21 mouse cellular contexts compared by ENCODE assay signal in genomic region chr4:97419845-97420244, GRCm38 (mm10).
DNase-seq lines count a peak whose midpoint lies in the region; ATAC-seq lines count a peak whose summit lies in the region.
"Had no signal": no experiment of that assay in that cellular context is flagged by ENCODE, and none has a peak within 500 bp of the region (broad histone marks: within the 10 kb centered on the region; RNA-seq: fewer than 3 reads in every experiment).

No protein-coding gene starts in this region.

- no peak overlapping the region for H3K9ac ChIP-seq in hindbrain, embryonic 15.5 days
- H3K9ac ChIP-seq in hindbrain, embryonic 14.5 days = no peak overlapping the region
- H3K9ac ChIP-seq in midbrain, embryonic 16.5 days (ENCODE audit: low read depth, low read length) = no peak overlapping the region

- H3K36me3 ChIP-seq in hindbrain, embryonic 15.5 days = no peaks in the 10 kb centered on the region
- no peaks in the 10 kb centered on the region for H3K36me3 ChIP-seq in hindbrain, embryonic 14.5 days (replicated peaks; ENCODE audit: control insufficient read depth, insufficient read depth)
- no peaks in the 10 kb centered on the region for H3K36me3 ChIP-seq in midbrain, embryonic 16.5 days (ENCODE audit: control insufficient read depth, insufficient read depth, low read length)
- H3K36me3 ChIP-seq: G1E had no signal

- H3K4me3 ChIP-seq in hindbrain, embryonic 15.5 days = no peak overlapping the region
- H3K4me3 ChIP-seq in hindbrain, embryonic 14.5 days (replicated peaks; ENCODE audit: low read length) = no peak overlapping the region
- H3K4me3 ChIP-seq in midbrain, embryonic 16.5 days (ENCODE audit: low read depth, low read length) = no peak overlapping the region

- H3K27me3 ChIP-seq in hindbrain, embryonic 15.5 days = no peaks in the 10 kb centered on the region
- H3K27me3 ChIP-seq in hindbrain, embryonic 14.5 days (ENCODE audit: control insufficient read depth, insufficient read depth, low read length) = no peaks in the 10 kb centered on the region
- H3K27me3 ChIP-seq in midbrain, embryonic 16.5 days (ENCODE audit: control insufficient read depth, insufficient read depth, low read depth, low read length) = no peaks in the 10 kb centered on the region
- H3K27me3 ChIP-seq: CH12.LX, Patski had no signal

- no peak overlapping the region for H3K4me2 ChIP-seq in hindbrain, embryonic 15.5 days
- H3K4me2 ChIP-seq in hindbrain, embryonic 14.5 days (replicated peaks) = no peak overlapping the region
- no peak overlapping the region for H3K4me2 ChIP-seq in midbrain, embryonic 16.5 days (ENCODE audit: low read length)

- H3K9me3 ChIP-seq in hindbrain, embryonic 15.5 days = no peaks in the 10 kb centered on the region
- H3K9me3 ChIP-seq in hindbrain, embryonic 14.5 days (ENCODE audit: control insufficient read depth, low read length) = no peaks in the 10 kb centered on the region
- H3K9me3 ChIP-seq in midbrain, embryonic 16.5 days (replicated peaks; ENCODE audit: control insufficient read depth, low read length, poor library complexity, severe bottlenecking) = no peaks in the 10 kb centered on the region

- H3K4me1 ChIP-seq in hindbrain, embryonic 15.5 days (replicated peaks) = no peaks in the 10 kb centered on the region
- H3K4me1 ChIP-seq in hindbrain, embryonic 14.5 days (replicated peaks; ENCODE audit: control insufficient read depth, insufficient read depth, low read length) = peaks cover 7% of the 10 kb centered on the region; the same call in 1 of the 2 replicates
- no peaks in the 10 kb centered on the region for H3K4me1 ChIP-seq in midbrain, embryonic 16.5 days (ENCODE audit: control insufficient read depth, insufficient read depth, low read length)

- ATAC-seq in hindbrain, embryonic 15.5 days (ENCODE audit: low FRiP score, low read depth) = no peak
- ATAC-seq in hindbrain, embryonic 14.5 days (ENCODE audit: low FRiP score) = no peak
- ATAC-seq in common myeloid progenitor, adult 5-6 weeks (replicated peaks; ENCODE audit: low read depth, poor library complexity, severe bottlenecking) = peak; percentile 74
- ATAC-seq in megakaryocyte progenitor cell, adult 5-6 weeks (replicated peaks; ENCODE audit: poor library complexity) = peak; percentile 56
- no peak for ATAC-seq in midbrain, embryonic 16.5 days
- ATAC-seq: activated CD4-positive, CD25-positive, alpha-beta regulatory T cell, adult 4 months; CD4-positive, CD25-positive, alpha-beta regulatory T cell, adult 4 months; Patski had no signal

- H3K27ac ChIP-seq in hindbrain, embryonic 15.5 days (replicated peaks) = 0 out of 2 replicates have a peak overlapping the region, but pooled peaks have one; percentile 25
- no peak overlapping the region for H3K27ac ChIP-seq in hindbrain, embryonic 14.5 days
- H3K27ac ChIP-seq in midbrain, embryonic 16.5 days (ENCODE audit: low read length) = no peak overlapping the region

- DNase-seq in hindbrain, embryonic 14.5 days (ENCODE audit: low spot score) = no peak
- no peak for DNase-seq in cerebellum, adult 11-12 months
- DNase-seq: adrenal gland, adult 2 months; adrenal gland, adult 8-10 months; adrenal gland, postnatal 10 days; adrenal gland, postnatal 14 days; adrenal gland, postnatal 25 days; adrenal gland, postnatal 36 days; B cell, adult 2 months; cerebellum, adult 11 months; cerebellum, adult 18-20 months; cerebellum, adult 2 months had no signal

- 93% methylated on average over 1 of the region's 1 CpGs for WGBS in hindbrain, embryonic 15.5 days
- 100% methylated on average over 1 of the region's 1 CpGs for WGBS in hindbrain, embryonic 14.5 days
- WGBS in midbrain, embryonic 16.5 days = 100% methylated on average over 1 of the region's 1 CpGs

Comparison
In these comparisons a context has a peak if more than half of its experiments do, and no peak if none do; other contexts are left out.
1. ATAC-seq: peak in common myeloid progenitor, adult 5-6 weeks (single experiment) and megakaryocyte progenitor cell, adult 5-6 weeks (single experiment); none in hindbrain, embryonic 15.5 days (single experiment), hindbrain, embryonic 14.5 days (single experiment) and midbrain, embryonic 16.5 days (single experiment).